Mouse (Mus musculus): ENCODE results near the gene Tmem158.

The Tmem158 gene

DNA sequence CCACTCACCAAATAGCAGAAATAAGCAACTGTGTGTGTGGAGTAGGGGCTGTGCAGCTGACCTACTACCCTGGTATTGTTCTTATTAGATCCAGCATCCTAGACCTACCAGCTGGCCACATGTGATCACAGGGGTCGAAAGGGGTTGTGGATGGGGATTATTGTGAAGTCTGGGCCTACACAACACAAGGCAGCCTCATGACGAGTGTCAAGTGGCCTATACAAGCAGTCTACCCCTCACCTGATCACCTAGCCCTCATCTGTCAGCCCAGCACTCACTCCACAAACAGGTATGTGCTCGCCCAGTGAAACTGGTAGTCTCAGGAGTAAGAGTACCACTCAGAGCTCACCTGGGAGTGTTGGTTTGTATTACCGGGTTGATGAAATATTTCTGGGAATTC, 15.4 kb downstream of the Tmem158 start:
- no peak for DNase-seq

DNA sequence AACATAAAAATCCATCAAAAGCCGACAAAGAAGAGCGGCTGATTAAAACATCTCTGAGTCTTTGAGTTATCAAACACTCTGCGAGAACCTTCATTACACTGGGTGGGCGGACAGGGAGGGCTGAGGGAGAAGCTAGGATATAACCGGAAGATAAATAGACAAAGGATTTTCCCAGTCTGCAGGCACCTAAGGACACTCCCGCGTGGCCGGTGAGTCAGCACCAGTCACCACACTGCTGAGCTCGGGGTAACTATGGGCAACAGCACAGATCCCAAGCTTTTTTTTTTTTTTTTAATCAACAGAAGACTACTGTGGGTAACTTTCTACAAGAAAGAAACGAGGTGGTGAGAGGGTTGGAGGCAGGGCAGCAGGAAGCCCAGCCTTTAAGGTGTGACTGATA, 16.6 kb downstream of the Tmem158 start:
- DNase-seq: peak; percentile 49

DNA sequence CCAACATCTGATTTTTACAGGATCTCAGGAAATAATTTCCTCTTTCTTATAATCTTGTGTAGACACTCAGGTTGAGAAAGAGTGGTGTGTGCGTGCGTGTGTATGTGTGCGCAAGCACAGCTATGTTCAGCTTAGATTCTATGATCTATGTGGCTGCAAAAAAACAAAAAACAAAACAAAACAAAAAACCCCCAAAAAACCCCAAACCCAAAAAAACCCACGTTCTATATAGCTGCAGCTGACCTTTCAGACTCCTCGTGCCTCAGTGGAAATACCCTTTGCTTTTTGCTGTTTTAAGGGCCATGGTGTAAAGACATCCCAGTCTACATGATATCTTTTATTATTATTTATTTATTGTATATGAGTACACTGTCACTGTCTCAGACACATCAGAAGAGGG, 19.4 kb downstream of the Tmem158 start:
- no peak for DNase-seq

DNA sequence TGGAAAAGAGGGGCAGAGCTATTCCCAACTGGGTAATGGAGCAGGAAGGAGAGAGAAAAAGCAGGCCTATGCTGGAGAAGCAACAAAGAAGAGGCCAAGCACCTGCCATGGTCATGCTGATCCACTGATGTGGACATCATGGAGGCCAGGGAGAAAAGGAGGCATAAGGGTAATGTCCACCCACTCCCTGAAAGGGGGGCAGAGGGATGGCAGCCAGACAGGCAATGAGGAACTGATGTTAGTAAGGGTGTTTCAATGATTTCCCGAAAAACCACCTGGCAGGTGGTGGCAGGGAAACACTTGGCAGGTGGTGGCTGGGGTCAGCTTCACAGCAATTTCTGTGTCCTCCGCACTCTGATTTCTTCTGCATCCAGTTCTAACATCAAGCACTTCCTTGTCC, 19.8 kb downstream of the Tmem158 start:
- no peak for DNase-seq

DNA sequence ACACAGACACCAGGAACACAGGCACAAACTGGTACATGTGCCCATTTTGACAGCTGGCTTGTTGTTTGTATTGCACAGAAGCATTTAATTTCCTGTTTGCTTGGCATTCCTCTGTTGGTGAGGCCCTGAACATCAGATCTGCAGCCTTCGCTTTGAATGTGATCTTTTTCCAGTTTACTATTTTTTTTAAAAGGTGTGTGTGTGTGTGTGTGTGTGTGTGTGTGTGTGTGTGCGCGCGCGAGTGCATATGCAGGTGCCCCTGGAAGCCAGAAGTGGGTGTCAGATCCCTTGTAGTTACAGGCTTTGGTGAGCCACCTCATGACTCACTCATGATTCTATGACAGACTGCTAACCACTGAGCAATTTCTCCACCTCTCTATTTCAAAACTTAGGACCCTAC, 20.3 kb downstream of the Tmem158 start:
- DNase-seq: no peak

DNA sequence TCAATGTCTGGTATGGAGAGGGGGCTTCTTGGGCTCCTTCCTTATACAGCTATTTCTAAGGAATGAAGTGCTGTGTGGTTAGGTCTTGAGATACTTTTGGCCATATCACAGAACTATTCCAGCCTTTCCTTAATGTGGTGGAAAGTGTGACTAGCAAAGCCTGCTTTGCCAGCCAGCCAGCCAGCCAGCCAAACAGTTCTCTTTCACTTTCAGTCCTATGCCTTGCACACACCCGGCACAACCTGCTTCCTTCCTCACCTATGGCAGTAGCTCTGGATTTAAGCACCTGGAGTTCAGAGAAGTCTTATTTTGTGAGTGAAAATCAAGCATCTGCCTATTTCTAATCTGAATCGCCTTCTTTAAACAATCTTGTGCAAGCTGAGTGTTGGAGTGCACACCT, 20.9 kb downstream of the Tmem158 start:
- DNase-seq: no peak

DNA sequence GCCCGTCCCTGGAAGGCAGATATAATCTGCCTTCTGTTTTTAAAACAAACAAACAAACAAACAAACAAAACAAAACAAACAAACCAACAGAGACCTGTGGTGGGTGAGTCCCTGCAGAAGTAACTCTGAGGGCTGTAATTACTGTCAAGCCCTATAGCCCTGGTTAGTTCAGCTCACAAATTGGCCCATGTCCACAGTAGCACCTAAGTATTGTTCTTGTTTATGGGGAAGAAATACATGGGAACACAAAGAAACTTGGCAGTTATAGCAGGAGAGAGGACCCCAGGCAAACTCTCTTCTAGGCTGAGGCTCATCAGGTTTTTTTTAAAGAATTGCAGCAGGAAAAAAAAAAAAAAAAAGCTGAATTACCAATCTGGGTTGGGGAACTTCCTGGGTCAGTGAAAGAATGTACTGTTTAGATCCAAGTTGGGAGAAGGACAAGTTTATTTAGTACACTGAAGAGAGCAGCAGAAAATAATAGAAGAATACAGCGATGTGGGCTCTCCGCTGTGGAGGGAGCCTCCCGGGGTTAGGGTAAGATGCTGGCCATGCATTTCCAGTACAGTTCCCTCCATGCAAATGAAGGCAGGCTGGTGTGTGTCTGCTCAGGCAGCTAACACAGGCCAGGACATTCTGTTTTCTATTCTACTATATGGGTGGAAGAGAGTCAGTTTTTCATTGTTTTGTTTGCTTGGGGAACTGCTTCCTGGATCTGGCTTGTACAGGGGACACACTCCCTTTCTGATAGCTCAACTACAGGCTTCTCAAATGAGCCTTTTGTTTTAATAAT, 22.1 kb downstream of the Tmem158 start:
- no peak for DNase-seq

DNA sequence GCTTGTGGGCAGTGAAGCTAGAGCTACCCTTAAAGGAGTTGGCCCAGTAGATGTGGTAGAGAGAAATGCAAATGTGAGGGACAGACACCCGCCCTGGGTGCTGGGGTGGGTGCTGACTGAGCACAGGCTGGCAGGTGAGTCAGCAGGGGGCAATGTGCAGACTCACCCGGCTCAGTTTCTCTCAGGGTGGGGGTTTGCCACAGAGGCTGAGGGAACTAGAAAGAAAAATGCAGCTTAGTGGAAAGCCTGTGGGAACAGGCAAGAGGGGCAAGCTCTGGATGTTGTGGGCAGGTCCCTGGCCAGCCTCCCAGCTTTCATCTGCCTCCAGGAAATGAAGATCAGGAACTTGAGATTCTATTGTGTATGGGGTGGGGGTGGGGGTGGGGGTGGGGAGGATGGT, 22.8 kb downstream of the Tmem158 start:
- no peak for DNase-seq

DNA sequence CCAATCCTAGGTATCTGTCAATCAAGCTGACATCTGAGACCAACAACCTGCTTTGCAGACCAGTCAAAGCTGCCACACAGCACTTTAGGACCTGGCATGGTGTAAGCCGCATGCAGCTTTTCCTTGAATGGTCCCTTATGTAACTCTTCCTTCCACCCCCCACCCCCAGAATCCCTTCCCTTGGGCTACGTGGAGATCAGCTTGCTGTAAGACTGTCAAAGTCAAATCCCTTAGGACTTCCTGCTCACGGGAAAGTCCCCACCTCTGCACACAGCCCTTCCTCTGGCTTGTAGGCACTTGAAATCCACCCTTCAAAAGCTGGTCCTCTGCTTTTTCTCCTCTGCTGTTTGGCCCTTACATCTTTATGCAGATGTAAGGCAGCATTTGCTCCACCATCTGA, 24.9 kb downstream of the Tmem158 start:
- DNase-seq: no peak

DNA sequence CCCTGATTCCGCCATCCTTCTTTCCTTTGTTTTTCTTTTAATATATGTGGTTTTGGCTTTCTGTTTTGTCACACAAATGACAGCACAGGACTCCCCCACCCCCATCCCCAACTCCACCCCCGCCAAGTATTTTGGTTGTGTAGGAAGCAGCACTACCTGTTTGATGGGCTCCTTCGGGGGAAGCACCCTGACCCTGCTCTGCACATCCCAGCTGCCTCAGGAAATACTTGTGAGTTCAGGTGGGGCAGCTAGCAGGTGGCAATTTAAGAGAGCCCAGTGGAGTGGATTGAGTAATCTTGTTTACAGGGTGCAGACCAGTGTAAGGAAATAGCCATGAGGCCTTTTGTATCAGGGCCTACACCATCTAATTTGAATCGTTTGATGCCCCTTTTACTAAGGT, 30.7 kb downstream of the Tmem158 start:
- DNase-seq: no peak

DNA sequence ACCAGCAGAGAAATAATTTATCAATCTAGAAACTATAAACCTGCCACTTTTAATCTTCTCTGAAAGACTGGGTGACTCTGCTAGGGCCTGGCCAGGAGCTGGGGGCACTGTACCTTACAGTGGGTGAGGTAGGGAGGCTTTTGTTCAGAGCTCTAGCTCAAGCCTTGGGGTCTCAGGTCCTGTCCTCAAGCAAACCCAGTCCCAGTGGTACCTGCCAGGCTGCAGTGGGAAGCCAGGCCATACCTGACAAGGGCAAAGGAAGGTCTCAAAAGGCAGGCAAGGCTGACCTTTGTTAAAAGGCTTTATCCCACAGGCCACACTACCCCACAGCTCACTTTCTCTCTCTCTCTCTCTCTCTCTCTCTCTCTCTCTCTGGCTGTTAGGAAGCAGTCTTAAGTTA, 31.9 kb downstream of the Tmem158 start:
- DNase-seq: no peak

DNA sequence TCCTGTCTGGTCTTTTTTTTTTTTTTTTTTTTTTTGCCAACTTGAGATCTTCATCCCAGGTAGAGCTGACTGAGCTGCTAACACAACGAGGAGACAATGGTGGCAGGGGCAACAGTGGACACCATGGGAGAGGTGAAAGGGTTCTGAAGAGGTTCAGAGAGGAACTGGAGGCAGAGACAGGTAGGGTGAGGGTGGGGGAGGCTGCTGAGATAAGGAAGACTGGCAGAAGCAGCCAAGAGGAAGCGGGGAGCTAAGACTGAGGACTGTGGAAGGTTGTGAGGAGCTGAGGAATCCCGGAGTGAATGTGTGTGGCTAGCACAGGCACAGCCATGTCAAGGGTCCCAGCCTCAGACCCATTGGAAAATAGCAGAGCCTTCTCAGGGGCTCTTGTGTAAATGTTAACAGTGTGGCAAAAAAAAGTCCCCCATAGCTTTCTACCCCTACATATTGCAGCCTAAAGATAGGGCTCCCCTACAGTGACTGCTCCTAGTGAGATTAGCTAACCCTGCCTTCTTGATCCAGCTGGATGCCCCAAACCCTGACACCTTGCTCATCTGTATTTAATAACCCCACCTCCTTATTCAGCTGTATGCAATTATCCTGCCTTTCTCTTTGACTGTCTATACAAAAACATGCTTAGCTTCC, 33.3 kb downstream of the Tmem158 start:
- no peak for DNase-seq

DNA sequence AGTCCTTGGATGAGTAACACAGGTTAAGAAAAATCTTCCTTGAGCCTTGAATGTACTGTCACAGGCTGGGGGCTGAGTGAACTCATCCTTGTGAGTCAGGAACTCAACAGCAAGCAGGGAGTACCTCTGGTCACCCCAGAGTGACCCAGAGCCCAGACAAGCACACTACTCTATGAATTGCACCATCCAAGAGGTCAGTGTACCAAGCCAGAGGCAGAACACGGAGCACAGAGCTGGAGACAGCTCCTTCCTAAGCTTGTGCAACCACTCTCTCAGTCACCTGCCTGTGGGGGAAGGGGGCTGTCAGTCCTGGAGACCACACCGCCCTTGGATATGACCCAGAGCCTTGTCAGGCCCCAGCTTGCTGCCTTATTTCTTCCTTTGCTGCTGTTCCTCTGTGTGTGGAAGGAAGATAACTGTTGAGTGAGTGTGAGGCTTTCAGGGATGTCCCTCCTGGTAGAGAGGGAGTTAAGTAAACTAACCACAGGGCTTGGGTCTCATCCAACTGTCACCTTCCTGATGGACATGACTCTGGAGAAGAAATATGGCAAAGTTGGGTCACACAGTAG, 35.6 kb downstream of the Tmem158 start:
- DNase-seq: no peak

DNA sequence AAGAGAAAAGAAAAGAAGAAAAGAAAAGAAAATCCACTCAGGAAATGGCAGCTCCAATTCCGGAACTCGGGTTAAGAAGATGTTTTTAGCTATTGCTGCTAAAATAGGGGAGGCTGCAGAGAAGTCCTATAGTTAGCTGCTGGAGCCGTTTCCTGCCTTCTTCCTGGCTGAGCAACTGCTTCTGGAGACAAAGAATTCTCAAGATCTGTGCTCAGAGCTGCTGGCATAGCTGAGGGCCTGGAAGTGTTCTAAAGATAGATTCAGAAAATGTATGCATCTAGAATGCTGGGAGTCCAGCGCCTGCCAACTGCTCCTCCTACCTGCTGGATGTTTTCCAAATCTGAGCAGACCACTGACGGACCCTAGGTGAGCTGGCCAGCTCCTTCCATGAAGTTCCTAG, 40.7 kb downstream of the Tmem158 start:
- peak; percentile 41 for DNase-seq

DNA sequence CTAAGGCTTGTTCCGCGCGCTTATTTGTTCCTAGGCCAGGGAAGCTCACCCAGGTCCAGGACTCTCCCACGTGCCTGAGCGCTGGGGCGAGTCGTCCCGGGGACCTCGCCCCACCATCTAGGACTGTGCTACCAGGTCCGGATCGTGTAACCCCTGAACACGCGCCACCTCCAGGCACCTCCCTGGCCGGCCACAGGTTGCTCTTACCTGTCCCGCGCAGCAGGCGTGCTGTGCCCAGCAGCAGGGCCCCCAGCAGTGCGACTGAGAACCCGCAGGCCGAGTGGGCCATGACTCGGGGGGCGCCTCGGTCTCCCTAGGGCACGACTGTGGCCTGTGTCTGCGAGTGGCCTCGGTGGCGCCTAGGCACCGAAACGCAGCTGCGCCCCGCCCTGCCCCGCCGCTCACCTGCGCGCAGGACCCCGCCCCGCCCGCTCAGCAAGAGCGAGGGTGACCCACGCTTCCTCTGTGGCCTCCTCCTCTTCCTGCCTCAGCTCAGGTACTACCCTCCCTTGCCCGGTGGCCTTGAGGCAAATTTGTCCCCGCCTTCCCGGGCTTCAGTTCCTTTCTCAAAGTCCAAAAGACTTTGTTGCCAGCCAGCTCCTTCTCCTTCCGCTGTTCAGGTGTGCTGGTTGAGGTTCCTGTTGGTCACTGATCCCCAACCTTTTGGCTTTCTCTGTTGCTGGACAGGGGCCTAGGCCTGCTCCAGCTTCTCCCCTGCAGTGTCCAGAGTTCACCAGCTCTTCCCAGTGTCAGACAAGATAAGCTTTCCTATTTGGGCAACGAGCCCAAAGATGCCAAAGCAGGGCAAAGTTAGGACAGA, 44.7 kb downstream of the Tmem158 start, which contains the start of gene Cdcp1:
Gene Cdcp1 (minus strand): TSS at position 418 of the 820 bp plus-strand sequence.
- no peak for DNase-seq

DNA sequence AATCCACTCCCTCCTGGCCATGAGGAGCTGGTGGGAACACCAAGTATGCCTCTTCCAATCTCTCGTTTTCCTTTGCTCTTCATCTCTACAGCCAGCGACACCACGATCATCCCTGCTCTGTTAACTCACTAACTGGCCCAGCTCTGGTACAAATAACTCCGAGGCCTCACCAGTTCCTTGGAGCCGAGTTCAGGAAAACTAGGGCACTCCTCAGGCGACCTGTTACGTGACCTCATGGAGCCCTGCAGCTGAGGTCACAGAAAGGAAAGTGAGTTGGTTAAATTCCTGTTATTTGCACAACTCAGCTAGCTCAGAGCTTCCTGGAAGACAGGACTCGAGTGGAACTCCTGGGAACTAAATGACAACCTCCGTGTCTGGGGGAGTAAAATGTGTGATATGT, 47.2 kb downstream of the Tmem158 start:
- DNase-seq: no peak
